In genomic region chr14:27507894-27508643, GRCm38 (mm10) we compare ENCODE assay signal across 8 mouse cellular contexts. TPM values are rescaled to one million over a fixed set of nuclear protein-coding genes. Genes with fewer than 3 reads are reported as not detected.
DNase-seq lines count a peak whose midpoint lies in the region; ATAC-seq and TF ChIP-seq lines count a peak whose summit lies in the region.

TSS of gene Ccdc66 (minus strand) at chr14:27508460.

- H3K36me3 ChIP-seq in ES-E14 (ENCODE audit: control insufficient read depth, insufficient read depth, low read length, poor library complexity, severe bottlenecking) = no peaks in the 10 kb centered on the region
- H3K36me3 ChIP-seq in forebrain, embryonic 16.5 days (ENCODE audit: control insufficient read depth, insufficient read depth) = no peaks in the 10 kb centered on the region; the same call in 1 of the 2 replicates
- peaks cover 4% of the 10 kb centered on the region; the same call in 1 of the 2 replicates for H3K36me3 ChIP-seq in lung, embryonic 14.5 days (ENCODE audit: insufficient read depth)
- H3K36me3 ChIP-seq in thymus, adult 2 months (ENCODE audit: control insufficient read depth, insufficient read depth, low read length) = no peaks in the 10 kb centered on the region

- in situ Hi-C loops in ES-E14 (cut with MboI; ENCODE audit: low sequenced_read_pairs in 2 of 2, unreplicated experiment in 2 of 2) = no loop called here

- WGBS in forebrain, embryonic 16.5 days = under 1% methylated on average over 50 of the region's 51 CpGs
- WGBS in lung, embryonic 14.5 days = under 1% methylated on average over 51 of the region's 51 CpGs
- under 1% methylated on average over 51 of the region's 51 CpGs for WGBS in olfactory bulb, adult 2 months
- WGBS in thymus, adult 2 months = under 1% methylated on average over 51 of the region's 51 CpGs

- H3K4me1 ChIP-seq in ES-E14 (ENCODE audit: control insufficient read depth in 2 of 2, insufficient read depth in 2 of 2, low read length in 2 of 2, poor library complexity in 1 of 2) = no peaks in the 10 kb centered on the region; a peak in 2 of 4 replicates
- H3K4me1 ChIP-seq in forebrain, embryonic 16.5 days (replicated peaks; ENCODE audit: control insufficient read depth, insufficient read depth, low read length) = peaks cover 10% of the 10 kb centered on the region
- no peaks in the 10 kb centered on the region for H3K4me1 ChIP-seq in lung, embryonic 14.5 days (ENCODE audit: insufficient read depth)
- H3K4me1 ChIP-seq in olfactory bulb, adult 2 months (ENCODE audit: control insufficient read depth, insufficient read depth, low read length) = no peaks in the 10 kb centered on the region; the same call in 1 of the 2 replicates
- peaks cover 3% of the 10 kb centered on the region for H3K4me1 ChIP-seq in thymus, adult 2 months (replicated peaks; ENCODE audit: control insufficient read depth, insufficient read depth, low read length)

- H3K9me3 ChIP-seq in ES-E14 (ENCODE audit: control insufficient read depth, insufficient read depth, low read depth, low read length) = no peaks in the 10 kb centered on the region
- H3K9me3 ChIP-seq in forebrain, embryonic 16.5 days (ENCODE audit: control insufficient read depth, low read length) = no peaks in the 10 kb centered on the region
- H3K9me3 ChIP-seq in lung, embryonic 14.5 days (ENCODE audit: low read depth, low read length) = no peaks in the 10 kb centered on the region

- TF ChIP-seq CTCF in layer of hippocampus, adult 2 months (conservative IDR thresholded peaks at IDR 0.05) = peak; percentile 30; the same call in 1 of the 2 replicates
- no peak for TF ChIP-seq CTCF in lung, embryonic 14.5 days (IDR thresholded peaks at IDR 0.05; ENCODE audit: low read depth)
- TF ChIP-seq CTCF in olfactory bulb, adult 2 months (IDR thresholded peaks at IDR 0.05; ENCODE audit: insufficient read depth, low read depth, low read length) = no peak
- TF ChIP-seq CTCF in thymus, adult 2 months (IDR thresholded peaks at IDR 0.05; ENCODE audit: borderline replicate concordance, control insufficient read depth, extremely low read depth, insufficient read depth, low read length, poor library complexity) = peak; percentile 34; the same call in 1 of the 2 replicates

- ATAC-seq in forebrain, embryonic 16.5 days = peak; percentile 99
- peak; percentile 98 for ATAC-seq in lung, embryonic 14.5 days (ENCODE audit: insufficient read depth)

- no peaks in the 10 kb centered on the region for H3K27me3 ChIP-seq in forebrain, embryonic 16.5 days (replicated peaks; ENCODE audit: control insufficient read depth, insufficient read depth, low read length)
- no peaks in the 10 kb centered on the region for H3K27me3 ChIP-seq in lung, embryonic 14.5 days (ENCODE audit: insufficient read depth, low read length)
- H3K27me3 ChIP-seq in thymus, adult 2 months (ENCODE audit: control insufficient read depth, insufficient read depth, low read length) = no peaks in the 10 kb centered on the region

- peak within 1 kb of the TSS; percentile 72 for H3K4me2 ChIP-seq in forebrain, embryonic 16.5 days (ENCODE audit: low read length)
- H3K4me2 ChIP-seq in lung, embryonic 14.5 days = peak within 1 kb of the TSS; percentile 69

- DNase-seq in ES-E14 (ENCODE audit: low read depth, low spot score) = peak; percentile 86
- peak; percentile 98 for DNase-seq in cerebellum, adult 11-12 months
- DNase-seq in heart, postnatal 36 days = peak; percentile 100
- DNase-seq in layer of hippocampus, adult 2 months (ENCODE audit: low spot score in 2 of 2) = peak; percentile 97 to 100
- peak; percentile 98 for DNase-seq in lung, embryonic 14.5 days
- peak; percentile 99 for DNase-seq in thymus, adult 2 months

- intact Hi-C loops in heart, postnatal 36 days (cut with DNase I) = no loop called here

- peak within 1 kb of the TSS; percentile 81 for H3K9ac ChIP-seq in ES-E14 (ENCODE audit: insufficient read depth, low read depth, low read length, poor library complexity, severe bottlenecking)
- H3K9ac ChIP-seq in forebrain, embryonic 16.5 days (replicated peaks; ENCODE audit: low read depth, low read length) = peak within 1 kb of the TSS; percentile 89
- peak within 1 kb of the TSS; percentile 71 for H3K9ac ChIP-seq in lung, embryonic 14.5 days

- peak within 1 kb of the TSS; percentile 87 to 95 for H3K4me3 ChIP-seq in ES-E14 (ENCODE audit: insufficient read depth in 1 of 2, low read depth in 1 of 2, low read length in 2 of 2, poor library complexity in 1 of 2, severe bottlenecking in 1 of 2)
- H3K4me3 ChIP-seq in forebrain, embryonic 16.5 days (replicated peaks; ENCODE audit: low read length) = peak within 1 kb of the TSS; percentile 93
- H3K4me3 ChIP-seq in layer of hippocampus, adult 2 months = peak within 1 kb of the TSS; percentile 80
- H3K4me3 ChIP-seq in lung, embryonic 14.5 days (ENCODE audit: low read depth, low read length) = peak within 1 kb of the TSS; percentile 75
- peak within 1 kb of the TSS; percentile 75 for H3K4me3 ChIP-seq in olfactory bulb, adult 2 months (ENCODE audit: insufficient read depth, low read depth, low read length)
- H3K4me3 ChIP-seq in thymus, adult 2 months (ENCODE audit: control insufficient read depth, insufficient read depth, low read length) = peak within 1 kb of the TSS; percentile 98

- peak; percentile 54 for TF ChIP-seq POLR2A in olfactory bulb, adult 2 months (IDR thresholded peaks at IDR 0.05; ENCODE audit: insufficient read depth, low read depth, low read length)
- TF ChIP-seq POLR2A in thymus, adult 2 months (IDR thresholded peaks at IDR 0.05; ENCODE audit: control insufficient read depth, extremely low read depth, insufficient read depth, low read length, poor library complexity) = peak; percentile 70; the same call in 1 of the 2 replicates

- 0 out of 2 replicates have a peak within 1 kb of the TSS, but pooled peaks have one; percentile 16 for H3K27ac ChIP-seq in ES-E14 (ENCODE audit: insufficient read depth, low read depth, low read length, poor library complexity, severe bottlenecking)
- H3K27ac ChIP-seq in forebrain, embryonic 16.5 days (ENCODE audit: low read length) = peak within 1 kb of the TSS; percentile 56
- H3K27ac ChIP-seq in layer of hippocampus, adult 2 months = peak within 1 kb of the TSS; percentile 94
- H3K27ac ChIP-seq in lung, embryonic 14.5 days (ENCODE audit: low read depth) = peak within 1 kb of the TSS; percentile 66
- peak within 1 kb of the TSS; percentile 40; the same call in 1 of the 2 replicates for H3K27ac ChIP-seq in olfactory bulb, adult 2 months (ENCODE audit: insufficient read depth, low read depth, low read length)
- no peak within 1 kb of the TSS for H3K27ac ChIP-seq in thymus, adult 2 months (ENCODE audit: control insufficient read depth, insufficient read depth, low read length)

TF ChIP-seq in ES-E14, 5 proteins besides CTCF, POLR2A, EP300 and RAD21:
- no peak for TF ChIP-seq MAFK (IDR thresholded peaks at IDR 0.05; ENCODE audit: insufficient read depth, low read depth, low read length)
- TF ChIP-seq CHD2 (IDR thresholded peaks at IDR 0.05; ENCODE audit: low read depth, low read length) = peak; percentile 87; the same call in 1 of the 2 replicates

RNA-seq across cellular contexts. Expression of gene Ccdc66, which starts in this region (rescaled TPM):
- 12.4 and 12.7 TPM in 2 replicates for total RNA-seq in ES-E14 (2012; rRNA removed)
- 12.8 and 16.1 TPM in 2 replicates for polyA plus RNA-seq in forebrain, embryonic 16.5 days (2015; fragmentation: Nextera tagmentation; extraction: Ambion mirVana)
- 10 to 100 TPM in 1 of 2 experiments, 1 to 10 TPM in 1; 8.9 to 10.0 TPM for total RNA-seq in heart, postnatal 36 days (2021)
- 10 to 100 TPM; 20.2 to 21.6 TPM for total RNA-seq in layer of hippocampus, adult 2 months (2021)
- 10.5 and 11.6 TPM in 2 replicates for polyA plus RNA-seq in lung, embryonic 14.5 days (2014; fragmentation: Nextera tagmentation; extraction: Ambion mirVana)
- not detected in 2 replicates for polyA plus RNA-seq in olfactory bulb, adult 2 months (2012; ENCODE audit: insufficient read depth, insufficient read length, low replicate concordance, missing spikeins)
- polyA plus RNA-seq in thymus, adult 2 months (2012; rRNA removed) = 2.1 and 3.0 TPM in 2 replicates

Comparison
In these comparisons a context has a peak if more than half of its experiments do, and no peak if none do; other contexts are left out.
1. CTCF ChIP-seq: peak in layer of hippocampus, adult 2 months (single experiment) and thymus, adult 2 months (single experiment); none in lung, embryonic 14.5 days (single experiment) and olfactory bulb, adult 2 months (single experiment).
2. Peak in every context shown above with its lines, with median percentiles within 50 percentile points of each other: DNase-seq, H3K4me3 ChIP-seq and H3K9ac ChIP-seq.